Mouse (Mus musculus): ENCODE data around the gene Kpna1.
"Not testable (repeated sequence)": the region's sequence is repeated elsewhere in the genome, so short reads cannot be mapped to it uniquely, and the experiment has no call there.

The Kpna1 gene

GRCm38 (mm10) chr16:35978450-35978849 lies at the start of gene Kpna1:
Gene Kpna1 (plus strand): TSS chr16:35978750.
- in situ Hi-C loops (cut with MboI; ENCODE audit: low sequenced_read_pairs): not testable (repeated sequence)

GRCm38 (mm10) chr16:35932179-35933055 lies 46.1 kb upstream of the Kpna1 start:
- in situ Hi-C loops (cut with MboI; ENCODE audit: low sequenced_read_pairs): no loop called here

- in situ Hi-C loops (cut with MboI; ENCODE audit: low sequenced_read_pairs): no loop called here
These were observed 45.4 kb upstream of the Kpna1 start for GRCm38 (mm10) chr16:35933181-35933580.

- in situ Hi-C loops (cut with MboI; ENCODE audit: low sequenced_read_pairs): no loop called here
These were observed 40.1 kb upstream of the Kpna1 start, which contains the start of the genes Parp9 and Dtx3l for GRCm38 (mm10) chr16:35938211-35939151. Gene Parp9 (plus strand): TSS chr16:35938470. Gene Dtx3l (minus strand): TSS chr16:35939151.

GRCm38 (mm10) chr16:35939261-35939660 lies 39.3 kb upstream of the Kpna1 start:
- in situ Hi-C loops (cut with MboI; ENCODE audit: low sequenced_read_pairs): no loop called here

- in situ Hi-C loops (cut with MboI; ENCODE audit: low sequenced_read_pairs): no loop called here
These were observed 38.9 kb upstream of the Kpna1 start for GRCm38 (mm10) chr16:35939690-35940089.

GRCm38 (mm10) chr16:35941382-35941781 lies 37.2 kb upstream of the Kpna1 start:
- in situ Hi-C loops (cut with MboI; ENCODE audit: low sequenced_read_pairs): no loop called here

GRCm38 (mm10) chr16:35949264-35949663 lies 29.3 kb upstream of the Kpna1 start:
- in situ Hi-C loops (cut with MboI; ENCODE audit: low sequenced_read_pairs): no loop called here

- in situ Hi-C loops (cut with MboI; ENCODE audit: low sequenced_read_pairs): no loop called here
These were observed 27.3 kb upstream of the Kpna1 start for GRCm38 (mm10) chr16:35951216-35951615.

GRCm38 (mm10) chr16:35952628-35953130 lies 25.9 kb upstream of the Kpna1 start:
- in situ Hi-C loops (cut with MboI; ENCODE audit: low sequenced_read_pairs): no loop called here

- in situ Hi-C loops (cut with MboI; ENCODE audit: low sequenced_read_pairs): not testable (repeated sequence)
These were observed 12.6 kb upstream of the Kpna1 start for GRCm38 (mm10) chr16:35965991-35966390.

GRCm38 (mm10) chr16:35966411-35967115 lies 12.0 kb upstream of the Kpna1 start:
- in situ Hi-C loops (cut with MboI; ENCODE audit: low sequenced_read_pairs): no loop called here

- in situ Hi-C loops (cut with MboI; ENCODE audit: low sequenced_read_pairs): no loop called here
These were observed 11.2 kb upstream of the Kpna1 start for GRCm38 (mm10) chr16:35967319-35967718.

GRCm38 (mm10) chr16:35968149-35968548 lies 10.4 kb upstream of the Kpna1 start:
- in situ Hi-C loops (cut with MboI; ENCODE audit: low sequenced_read_pairs): no loop called here

GRCm38 (mm10) chr16:35974021-35974420 lies 4.5 kb upstream of the Kpna1 start:
- in situ Hi-C loops (cut with MboI; ENCODE audit: low sequenced_read_pairs): no loop called here

GRCm38 (mm10) chr16:35981363-35981821 lies 2.8 kb downstream of the Kpna1 start:
- in situ Hi-C loops (cut with MboI; ENCODE audit: low sequenced_read_pairs): no loop called here

- in situ Hi-C loops (cut with MboI; ENCODE audit: low sequenced_read_pairs): no loop called here
These were observed 4.0 kb downstream of the Kpna1 start for GRCm38 (mm10) chr16:35982506-35982901.

- in situ Hi-C loops (cut with MboI; ENCODE audit: low sequenced_read_pairs): no loop called here
These were observed 4.5 kb downstream of the Kpna1 start for GRCm38 (mm10) chr16:35982902-35983516.

GRCm38 (mm10) chr16:35983517-35984101 lies 5.1 kb downstream of the Kpna1 start:
- in situ Hi-C loops (cut with MboI; ENCODE audit: low sequenced_read_pairs): no loop called here

- in situ Hi-C loops (cut with MboI; ENCODE audit: low sequenced_read_pairs): no loop called here
These were observed 5.9 kb downstream of the Kpna1 start for GRCm38 (mm10) chr16:35984471-35984870.

Measured in CH12F3 (cell line).